Mouse (Mus musculus): ENCODE measurements around the gene Zfpm1. TPM values are rescaled to one million over a fixed set of nuclear protein-coding genes. Genes with fewer than 3 reads are reported as not detected.
A peak's percentile ranks its signal among the peaks of the same experiment; 100 is the strongest.

Zfpm1 gene
- polyA plus RNA-seq, 1 experiment from 2014 or later, result 0.65 TPM

DNA sequence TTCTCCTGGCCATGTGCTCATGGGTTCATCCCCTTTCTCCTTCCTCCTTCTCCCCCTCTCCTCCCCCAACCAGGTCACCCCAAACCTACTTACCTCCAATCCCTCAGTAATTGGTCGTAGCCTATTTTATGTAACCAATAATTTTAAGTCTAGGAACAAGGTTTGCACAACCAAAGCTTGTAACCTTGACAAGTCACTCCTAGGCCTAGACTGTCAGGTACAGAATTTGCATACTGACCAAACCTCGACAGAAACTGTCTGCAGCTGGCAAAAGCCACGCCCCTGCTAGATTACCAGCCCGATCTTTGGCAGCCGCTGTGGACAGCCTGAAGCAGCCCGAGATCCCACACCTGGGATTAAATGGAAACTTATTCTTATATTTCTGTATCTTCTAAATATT is 89.8 kb downstream of the Zfpm1 start:
- ATAC-seq, result no peak
- no peak overlapping the region for H3K4me3 ChIP-seq (replicated peaks; ENCODE audit: low read length)
- H3K9ac ChIP-seq (replicated peaks; ENCODE audit: low read depth, low read length), result no peak overlapping the region
- H3K27ac ChIP-seq (ENCODE audit: low read length), result no peak overlapping the region
- no peaks in the 10 kb centered on the region for H3K36me3 ChIP-seq (ENCODE audit: control insufficient read depth, insufficient read depth)
- H3K9me3 ChIP-seq (ENCODE audit: control insufficient read depth, low read length), result no peaks in the 10 kb centered on the region
- WGBS, result 82% methylated on average over 6 of the region's 6 CpGs
- H3K27me3 ChIP-seq (replicated peaks; ENCODE audit: control insufficient read depth, insufficient read depth, low read length), result no peaks in the 10 kb centered on the region
- peaks cover 6% of the 10 kb centered on the region for H3K4me1 ChIP-seq (replicated peaks; ENCODE audit: control insufficient read depth, insufficient read depth, low read length)
- H3K4me2 ChIP-seq (ENCODE audit: low read length), result no peak overlapping the region

DNA sequence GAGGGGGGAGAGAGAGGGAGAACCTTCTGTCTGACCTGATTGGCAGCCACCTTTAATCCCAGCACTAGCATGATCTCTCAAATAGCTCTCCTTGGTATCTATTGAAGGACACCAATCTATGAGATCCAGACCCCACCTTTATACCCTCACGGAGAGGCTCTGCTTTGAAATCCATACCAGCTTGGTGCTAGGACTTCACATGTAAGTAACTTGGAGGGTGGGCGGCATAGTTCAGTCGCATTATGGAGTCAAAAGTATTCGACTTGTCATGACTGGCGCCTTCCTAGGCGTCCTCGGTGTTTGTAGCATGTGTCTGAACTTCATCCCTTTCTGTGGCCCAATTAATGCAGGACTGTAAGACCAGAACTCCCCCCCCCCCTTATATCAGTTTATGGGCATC is 93.4 kb downstream of the Zfpm1 start:
- 95% methylated on average over 7 of the region's 7 CpGs for WGBS
- H3K36me3 ChIP-seq (ENCODE audit: control insufficient read depth, insufficient read depth), result peaks cover 4% of the 10 kb centered on the region; the same call in 1 of the 2 replicates

DNA sequence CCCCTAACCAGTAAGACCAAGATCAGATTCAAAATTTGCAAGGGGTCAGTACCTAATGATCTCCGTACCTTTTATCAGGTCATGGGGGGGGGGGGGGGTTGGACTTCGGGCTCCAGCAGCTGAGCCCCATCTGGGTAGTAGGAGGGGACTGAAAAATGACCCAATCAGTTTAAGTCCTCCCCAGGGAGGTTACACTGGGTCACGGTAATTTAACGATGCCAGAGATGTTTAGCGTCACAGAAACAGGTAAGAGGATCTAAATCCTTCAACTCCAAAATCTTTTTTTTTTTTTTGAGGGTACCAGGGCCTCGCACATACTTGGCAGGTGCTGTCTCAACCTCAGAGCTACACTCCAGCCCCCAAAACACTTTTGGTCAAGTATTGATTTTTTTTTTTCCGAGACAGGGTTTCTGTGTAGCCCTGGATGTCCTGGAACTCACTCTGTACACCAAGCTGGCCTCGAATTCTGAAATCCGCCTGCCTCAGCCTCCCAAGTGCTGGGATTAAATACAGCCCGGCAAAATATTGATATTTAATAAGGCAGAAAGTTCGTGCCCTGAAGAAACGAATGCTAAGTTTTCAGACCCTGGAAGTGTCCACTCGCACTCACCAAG is 93.9 kb downstream of the Zfpm1 start:
- peaks cover 24% of the 10 kb centered on the region for H3K4me1 ChIP-seq (replicated peaks; ENCODE audit: control insufficient read depth, insufficient read depth, low read length)
- no peaks in the 10 kb centered on the region for H3K9me3 ChIP-seq (ENCODE audit: control insufficient read depth, low read length)
- 32% methylated on average over 13 of the region's 13 CpGs for whole genome bisulfite sequencing
- peaks cover 4% of the 10 kb centered on the region; the same call in 1 of the 2 replicates for H3K36me3 ChIP-seq (ENCODE audit: control insufficient read depth, insufficient read depth)
- peak overlapping the region; percentile 80 for H3K4me3 ChIP-seq (replicated peaks; ENCODE audit: low read length)
- no peak overlapping the region for H3K27ac ChIP-seq (ENCODE audit: low read length)
- H3K4me2 ChIP-seq (ENCODE audit: low read length), result peak overlapping the region; percentile 62
- H3K9ac ChIP-seq (replicated peaks; ENCODE audit: low read depth, low read length), result peak overlapping the region; percentile 55
- no peak; the same call in 1 of the 2 replicates for ATAC-seq
- H3K27me3 ChIP-seq (replicated peaks; ENCODE audit: control insufficient read depth, insufficient read depth, low read length), result no peaks in the 10 kb centered on the region

More for the DNA sequence above, 93.4 kb downstream of the Zfpm1 start:
- H3K9me3 ChIP-seq (ENCODE audit: control insufficient read depth, low read length), result no peaks in the 10 kb centered on the region
- no peak overlapping the region for H3K27ac ChIP-seq (ENCODE audit: low read length)
- ATAC-seq, result no peak
- no peaks in the 10 kb centered on the region for H3K27me3 ChIP-seq (replicated peaks; ENCODE audit: control insufficient read depth, insufficient read depth, low read length)
- no peak overlapping the region for H3K9ac ChIP-seq (replicated peaks; ENCODE audit: low read depth, low read length)
- no peak overlapping the region for H3K4me3 ChIP-seq (replicated peaks; ENCODE audit: low read length)
- no peak overlapping the region for H3K4me2 ChIP-seq (ENCODE audit: low read length)
- H3K4me1 ChIP-seq (replicated peaks; ENCODE audit: control insufficient read depth, insufficient read depth, low read length), result peaks cover 22% of the 10 kb centered on the region

DNA sequence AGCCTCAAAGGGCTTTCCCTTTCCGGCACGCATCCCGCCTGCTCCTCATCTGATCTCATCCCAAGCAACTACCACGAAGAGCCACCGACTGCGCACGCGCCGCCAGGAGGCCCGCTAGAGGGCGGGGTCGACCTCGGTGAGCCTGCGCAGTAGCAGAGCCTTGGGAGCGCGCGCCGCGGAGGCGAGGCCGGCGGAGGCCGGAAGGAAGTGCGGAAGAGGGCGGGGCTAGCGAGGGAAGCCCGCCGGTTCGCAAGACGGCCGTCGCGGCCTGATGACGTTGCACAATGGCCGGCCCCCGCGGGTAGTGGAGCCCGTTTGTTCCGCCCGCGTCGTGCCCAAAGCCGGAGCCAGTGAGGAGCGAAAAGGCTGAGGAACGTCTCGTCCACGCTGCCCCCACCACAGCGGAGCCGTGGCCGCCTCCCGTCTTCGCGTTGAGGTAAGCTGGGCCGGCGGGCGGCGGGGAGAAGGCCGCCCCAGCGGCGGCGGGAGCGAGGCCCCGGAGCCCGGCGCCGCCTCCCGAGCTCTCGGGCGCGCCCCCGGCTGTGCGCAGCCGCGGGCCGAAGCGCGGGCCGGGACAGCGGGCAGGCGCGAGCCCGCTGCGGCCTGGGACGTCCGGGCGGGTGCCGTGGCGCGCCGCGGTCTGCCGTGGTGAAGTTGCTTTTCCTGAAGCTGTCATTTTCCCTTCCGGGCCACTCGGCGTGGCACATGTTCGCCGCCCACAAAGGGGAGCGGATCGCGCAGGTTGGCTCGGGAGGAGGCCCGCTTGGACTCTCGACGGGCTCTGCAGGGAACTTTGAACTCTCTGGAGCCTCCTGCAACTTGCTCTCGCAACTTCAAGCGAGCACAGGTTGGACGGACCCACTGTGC is 94.7 kb downstream of the Zfpm1 start, which contains the start of gene Zc3h18:
Gene Zc3h18 (plus strand): TSS at position 245 of the 867 bp plus-strand sequence.
- peak; percentile 96 for ATAC-seq
- peaks cover 4% of the 10 kb centered on the region; the same call in 1 of the 2 replicates for H3K36me3 ChIP-seq (ENCODE audit: control insufficient read depth, insufficient read depth)
- H3K4me2 ChIP-seq (ENCODE audit: low read length), result peak within 1 kb of the TSS; percentile 93
- H3K9me3 ChIP-seq (ENCODE audit: control insufficient read depth, low read length), result no peaks in the 10 kb centered on the region
- peak within 1 kb of the TSS; percentile 88 for H3K27ac ChIP-seq (ENCODE audit: low read length)
- H3K27me3 ChIP-seq (replicated peaks; ENCODE audit: control insufficient read depth, insufficient read depth, low read length), result no peaks in the 10 kb centered on the region
- WGBS, result under 1% methylated on average over 95 of the region's 107 CpGs
- H3K9ac ChIP-seq (replicated peaks; ENCODE audit: low read depth, low read length), result peak within 1 kb of the TSS; percentile 81
- H3K4me3 ChIP-seq (replicated peaks; ENCODE audit: low read length), result peak within 1 kb of the TSS; percentile 80
- peaks cover 27% of the 10 kb centered on the region for H3K4me1 ChIP-seq (replicated peaks; ENCODE audit: control insufficient read depth, insufficient read depth, low read length)

DNA sequence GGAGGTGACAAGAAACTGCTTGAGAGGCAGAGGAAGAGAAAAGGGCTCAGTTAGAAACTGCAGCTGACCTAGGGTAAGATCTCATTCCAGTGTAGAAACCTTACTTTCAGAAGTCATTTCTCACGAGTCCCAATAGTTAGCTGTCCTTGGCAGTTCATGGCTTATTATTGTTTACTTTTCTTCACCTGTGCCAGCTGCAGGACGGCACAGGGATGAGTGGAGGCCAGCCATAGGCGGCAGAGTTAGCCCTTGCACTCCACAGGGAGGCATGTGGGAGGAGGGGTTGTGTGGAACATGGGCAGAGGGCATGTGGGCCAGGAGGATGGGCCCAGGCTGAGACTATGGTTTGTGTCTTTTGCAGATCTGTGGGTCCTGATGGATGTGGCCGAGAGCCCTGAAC is 101.1 kb downstream of the Zfpm1 start:
- H3K4me2 ChIP-seq (ENCODE audit: low read length), result no peak overlapping the region
- peaks cover 11% of the 10 kb centered on the region for H3K4me1 ChIP-seq (replicated peaks; ENCODE audit: control insufficient read depth, insufficient read depth, low read length)
- 85% methylated on average over 4 of the region's 4 CpGs for WGBS
- no peak overlapping the region for H3K27ac ChIP-seq (ENCODE audit: low read length)
- no peaks in the 10 kb centered on the region for H3K27me3 ChIP-seq (replicated peaks; ENCODE audit: control insufficient read depth, insufficient read depth, low read length)
- peaks cover 18% of the 10 kb centered on the region for H3K36me3 ChIP-seq (ENCODE audit: control insufficient read depth, insufficient read depth)
- no peaks in the 10 kb centered on the region for H3K9me3 ChIP-seq (ENCODE audit: control insufficient read depth, low read length)
- no peak for ATAC-seq
- H3K4me3 ChIP-seq (replicated peaks; ENCODE audit: low read length), result no peak overlapping the region
- no peak overlapping the region for H3K9ac ChIP-seq (replicated peaks; ENCODE audit: low read depth, low read length)

Other genes starting within 250 kb of the Zfpm1 start
- gene Trhr2, start 78.6 kb downstream of the Zfpm1 start, polyA plus RNA-seq (2015; fragmentation: Nextera tagmentation; extraction: Ambion mirVana), result not detected in 2 replicates
- 44.7 and 47.5 TPM in 2 replicates for gene Zc3h18, start 94.5 kb downstream of the Zfpm1 start, polyA plus RNA-seq (2015; fragmentation: Nextera tagmentation; extraction: Ambion mirVana)
- 0.61 TPM in 1 of 2 replicates, not detected in the other for gene Il17c, start 139.9 kb downstream of the Zfpm1 start, polyA plus RNA-seq (2015; fragmentation: Nextera tagmentation; extraction: Ambion mirVana)
- gene Cyba, start 150.8 kb downstream of the Zfpm1 start, polyA plus RNA-seq (2015; fragmentation: Nextera tagmentation; extraction: Ambion mirVana), result 25.1 and 30.5 TPM in 2 replicates
- gene Mvd, start 161.3 kb downstream of the Zfpm1 start, polyA plus RNA-seq (2015; fragmentation: Nextera tagmentation; extraction: Ambion mirVana), result 51.0 and 60.0 TPM in 2 replicates
- gene Snai3, start 178.6 kb downstream of the Zfpm1 start, polyA plus RNA-seq (2015; fragmentation: Nextera tagmentation; extraction: Ambion mirVana), result not detected in 2 replicates
- gene Rnf166, start 193.9 kb downstream of the Zfpm1 start, polyA plus RNA-seq (2015; fragmentation: Nextera tagmentation; extraction: Ambion mirVana), result 39.6 and 41.8 TPM in 2 replicates
- gene Ctu2, start 194.0 kb downstream of the Zfpm1 start, polyA plus RNA-seq (2015; fragmentation: Nextera tagmentation; extraction: Ambion mirVana), result 72.5 and 87.3 TPM in 2 replicates